Comparison of ENCODE assay signal across 28 mouse cellular contexts in genomic region chr12:55453924-55454323, GRCm38 (mm10). TPM values are rescaled to one million over a fixed set of nuclear protein-coding genes. Genes with fewer than 3 reads are reported as not detected.
DNase-seq lines count a peak whose midpoint lies in the region; ATAC-seq and TF ChIP-seq lines count a peak whose summit lies in the region.
"Had no signal": no experiment of that assay in that cellular context is flagged by ENCODE, and none has a peak within 500 bp of the region (broad histone marks: within the 10 kb centered on the region; RNA-seq: fewer than 3 reads in every experiment).

No protein-coding gene starts in this region.

- TF ChIP-seq EP300 in lung, postnatal 0 days (IDR thresholded peaks at IDR 0.05), result no peak

- no peaks in the 10 kb centered on the region for H3K36me3 ChIP-seq in kidney, postnatal 0 days (ENCODE audit: insufficient read depth, low read length)
- H3K36me3 ChIP-seq in lung, postnatal 0 days (ENCODE audit: insufficient read depth, low read length), result no peaks in the 10 kb centered on the region
- no peaks in the 10 kb centered on the region for H3K36me3 ChIP-seq in embryonic facial prominence, embryonic 15.5 days
- H3K36me3 ChIP-seq in hindbrain, embryonic 12.5 days, result no peaks in the 10 kb centered on the region
- H3K36me3 ChIP-seq: hindbrain, embryonic 10.5 days; intestine, embryonic 15.5 days; limb, embryonic 15.5 days; liver, embryonic 13.5 days; neural tube, embryonic 13.5 days had no signal

- TF ChIP-seq CTCF in kidney, postnatal 0 days (IDR thresholded peaks at IDR 0.05; ENCODE audit: low read depth), result no peak
- TF ChIP-seq CTCF in lung, postnatal 0 days (IDR thresholded peaks at IDR 0.05), result no peak
- TF ChIP-seq CTCF in lung, adult 2 months (IDR thresholded peaks at IDR 0.05; ENCODE audit: insufficient read depth, low read length), result no peak

- WGBS in kidney, postnatal 0 days, result 65% methylated on average over 4 of the region's 4 CpGs
- WGBS in lung, postnatal 0 days, result 45% methylated on average over 4 of the region's 4 CpGs
- 69% methylated on average over 4 of the region's 4 CpGs for WGBS in lung, adult 2 months
- 30% methylated on average over 4 of the region's 4 CpGs for WGBS in embryonic facial prominence, embryonic 15.5 days
- 72% methylated on average over 4 of the region's 4 CpGs for WGBS in hindbrain, embryonic 12.5 days

- H3K4me2 ChIP-seq in kidney, postnatal 0 days (ENCODE audit: low read length), result no peak overlapping the region
- no peak overlapping the region for H3K4me2 ChIP-seq in lung, postnatal 0 days (replicated peaks; ENCODE audit: low read depth, low read length)
- H3K4me2 ChIP-seq in embryonic facial prominence, embryonic 15.5 days (replicated peaks), result no peak overlapping the region
- H3K4me2 ChIP-seq in hindbrain, embryonic 12.5 days (replicated peaks), result no peak overlapping the region
- H3K4me2 ChIP-seq: forebrain, embryonic 13.5 days; intestine, embryonic 15.5 days; limb, embryonic 15.5 days; liver, embryonic 13.5 days; midbrain, embryonic 11.5 days; neural tube, embryonic 13.5 days had no signal

- no peak overlapping the region for H3K27ac ChIP-seq in kidney, postnatal 0 days
- no peak overlapping the region for H3K27ac ChIP-seq in lung, postnatal 0 days (ENCODE audit: low read length)
- H3K27ac ChIP-seq in embryonic facial prominence, embryonic 15.5 days (replicated peaks), result 0 out of 2 replicates have a peak overlapping the region, but pooled peaks have one; percentile 39
- H3K27ac ChIP-seq in hindbrain, embryonic 12.5 days, result no peak overlapping the region
- H3K27ac ChIP-seq: forebrain, embryonic 13.5 days; hindbrain, embryonic 10.5 days; layer of hippocampus, adult 2 months; limb, embryonic 15.5 days; liver, embryonic 13.5 days; neural tube, embryonic 13.5 days had no signal

- no peak overlapping the region for H3K9ac ChIP-seq in kidney, postnatal 0 days (ENCODE audit: low read depth, low read length)
- H3K9ac ChIP-seq in lung, postnatal 0 days (replicated peaks; ENCODE audit: low read depth), result no peak overlapping the region
- H3K9ac ChIP-seq in embryonic facial prominence, embryonic 15.5 days, result no peak overlapping the region
- no peak overlapping the region for H3K9ac ChIP-seq in hindbrain, embryonic 12.5 days
- H3K9ac ChIP-seq: forebrain, embryonic 13.5 days; intestine, embryonic 15.5 days; limb, embryonic 15.5 days; liver, embryonic 13.5 days; neural tube, embryonic 13.5 days had no signal

- peak; percentile 53 for DNase-seq in kidney, postnatal 0 days (ENCODE audit: low spot score)
- no peak for DNase-seq in kidney, postnatal 36 days
- peak; percentile 44 for DNase-seq in lung, postnatal 0 days (ENCODE audit: low spot score)
- no peak for DNase-seq in lung, adult 2 months
- DNase-seq in thymus, postnatal 25 days, result no peak
- DNase-seq: adrenal gland, postnatal 14 days; cerebellum, adult 11 months; cerebellum, adult 9-11 months; embryo, embryonic 11 days; gastrocnemius, postnatal 14 days; heart, postnatal 14 days; kidney, adult 9 months; kidney, postnatal 25 days; liver, embryonic 13.5 days; lung, postnatal 10 days; right cerebral cortex, postnatal 4 days; thymus, postnatal 14 days had no signal

- H3K4me3 ChIP-seq in kidney, postnatal 0 days (replicated peaks; ENCODE audit: low read depth, low read length), result no peak overlapping the region
- no peak overlapping the region for H3K4me3 ChIP-seq in lung, postnatal 0 days (ENCODE audit: low read depth, low read length)
- no peak overlapping the region for H3K4me3 ChIP-seq in lung, adult 2 months (replicated peaks; ENCODE audit: extremely low read depth, low read depth, low read length)
- no peak overlapping the region for H3K4me3 ChIP-seq in embryonic facial prominence, embryonic 15.5 days (replicated peaks)
- no peak overlapping the region for H3K4me3 ChIP-seq in hindbrain, embryonic 12.5 days
- H3K4me3 ChIP-seq: forebrain, embryonic 13.5 days; hindbrain, embryonic 10.5 days; intestine, embryonic 15.5 days; layer of hippocampus, adult 2 months; limb, embryonic 15.5 days; liver, embryonic 13.5 days; myocyte; neural tube, embryonic 13.5 days had no signal

- no peak for TF ChIP-seq POLR2A in lung, adult 2 months (IDR thresholded peaks at IDR 0.05; ENCODE audit: borderline replicate concordance, extremely low read depth, low read depth, low read length)

- no peaks in the 10 kb centered on the region for H3K27me3 ChIP-seq in kidney, postnatal 0 days (ENCODE audit: insufficient read depth, low read length)
- no peaks in the 10 kb centered on the region for H3K27me3 ChIP-seq in lung, postnatal 0 days (replicated peaks; ENCODE audit: insufficient read depth, low read length)
- no peaks in the 10 kb centered on the region for H3K27me3 ChIP-seq in embryonic facial prominence, embryonic 15.5 days
- H3K27me3 ChIP-seq in hindbrain, embryonic 12.5 days, result no peaks in the 10 kb centered on the region
- H3K27me3 ChIP-seq: forebrain, embryonic 13.5 days; intestine, embryonic 15.5 days; limb, embryonic 15.5 days; neural tube, embryonic 13.5 days had no signal

- H3K9me3 ChIP-seq in kidney, postnatal 0 days (replicated peaks; ENCODE audit: low read length), result no peaks in the 10 kb centered on the region
- no peaks in the 10 kb centered on the region for H3K9me3 ChIP-seq in lung, postnatal 0 days (ENCODE audit: low read length)
- no peaks in the 10 kb centered on the region for H3K9me3 ChIP-seq in embryonic facial prominence, embryonic 15.5 days (replicated peaks)
- H3K9me3 ChIP-seq in hindbrain, embryonic 12.5 days (replicated peaks), result no peaks in the 10 kb centered on the region
- H3K9me3 ChIP-seq: forebrain, embryonic 13.5 days; hindbrain, embryonic 10.5 days; intestine, embryonic 15.5 days; limb, embryonic 15.5 days; liver, embryonic 13.5 days; neural tube, embryonic 13.5 days had no signal

- no peak for ATAC-seq in kidney, postnatal 0 days (replicated peaks; ENCODE audit: low FRiP score, low read depth)
- no peak for ATAC-seq in lung, postnatal 0 days
- no peak for ATAC-seq in embryonic facial prominence, embryonic 15.5 days (ENCODE audit: insufficient number of reproducible peaks, low FRiP score, low TSS enrichment, low read depth)
- ATAC-seq in hindbrain, embryonic 12.5 days (ENCODE audit: low FRiP score), result no peak
- ATAC-seq: forebrain, embryonic 13.5 days; hindbrain, embryonic 16.5 days; intestine, embryonic 15.5 days had no signal

- peaks cover 12% of the 10 kb centered on the region; the same call in 1 of the 2 replicates for H3K4me1 ChIP-seq in kidney, postnatal 0 days (replicated peaks; ENCODE audit: insufficient read depth, low read length)
- H3K4me1 ChIP-seq in lung, postnatal 0 days (ENCODE audit: insufficient read depth, low read depth, low read length), result peaks cover 17% of the 10 kb centered on the region; the same call in 1 of the 2 replicates
- peaks cover 9% of the 10 kb centered on the region for H3K4me1 ChIP-seq in lung, adult 2 months (ENCODE audit: control insufficient read depth, insufficient read depth, low read length)
- peaks cover 25% of the 10 kb centered on the region for H3K4me1 ChIP-seq in embryonic facial prominence, embryonic 15.5 days
- peaks cover 5% of the 10 kb centered on the region; the same call in 1 of the 2 replicates for H3K4me1 ChIP-seq in hindbrain, embryonic 12.5 days

RNA-seq across cellular contexts. Expression of gene Nfkbia, which starts 38.5 kb away (rescaled TPM):
- polyA plus RNA-seq in kidney, postnatal 0 days (2015; fragmentation: Nextera tagmentation; extraction: Ambion mirVana), result 73.1 and 82.7 TPM in 2 replicates
- polyA plus RNA-seq in lung, postnatal 0 days (2015; fragmentation: Nextera tagmentation; extraction: Ambion mirVana), result 184 and 297 TPM in 2 replicates
- polyA plus RNA-seq in lung, adult 2 months (2012; rRNA removed), result 282 and 367 TPM in 2 replicates
- 144 and 152 TPM in 2 replicates for polyA plus RNA-seq in embryonic facial prominence, embryonic 15.5 days (2015; fragmentation: Nextera tagmentation; extraction: Ambion mirVana)
- polyA plus RNA-seq in hindbrain, embryonic 12.5 days (2016; fragmentation: Nextera tagmentation; extraction: Ambion mirVana), result 42.8 and 49.1 TPM in 2 replicates

Comparison
In these comparisons a context has a peak if more than half of its experiments do, and no peak if none do; other contexts are left out.
1. DNase-seq: peak in kidney, postnatal 0 days (single experiment) and lung, postnatal 0 days (single experiment); none in kidney, postnatal 36 days (0 of 2), lung, adult 2 months (single experiment) and thymus, postnatal 25 days (single experiment).